Mouse (Mus musculus): ENCODE measurements around the gene Abl2. TPM values are rescaled to one million over a fixed set of nuclear protein-coding genes. Genes with fewer than 3 reads are reported as not detected.

The Abl2 gene
- polyA plus RNA-seq, 1 experiment: 8.7 TPM

DNA sequence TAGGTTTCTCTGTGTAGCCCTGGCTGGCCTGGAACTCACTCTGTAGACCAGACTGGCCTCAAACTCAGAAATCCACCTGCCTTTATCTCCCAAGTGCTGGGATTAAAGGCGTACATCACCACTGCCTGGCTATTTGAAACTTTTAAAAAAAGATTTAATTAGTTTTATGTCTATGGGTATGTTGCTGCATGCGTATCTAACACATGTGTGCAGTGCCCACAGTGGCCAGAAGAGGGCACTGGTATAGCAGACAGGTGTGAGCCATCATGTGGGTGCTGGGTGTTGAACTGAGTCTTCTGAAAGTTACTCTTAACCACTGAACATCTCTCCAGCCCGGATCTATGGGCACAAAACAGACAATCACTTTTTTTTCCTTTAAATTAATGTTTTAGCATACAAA is 7.5 kb downstream of the Abl2 start:
- Histone ChIP-seq H3K27ac (ENCODE audit: control insufficient read depth, insufficient read depth, low read depth, low read length, poor library complexity) (no peak overlapping the region), H3K4me1 (ENCODE audit: control insufficient read depth, insufficient read depth, low read length) (no peaks in the 10 kb centered on the region; the same call in none of the 2 replicates), H3K4me3 (replicated peaks; ENCODE audit: control insufficient read depth, low read depth, low read length) (no peak overlapping the region)
- TF ChIP-seq POLR2A (IDR thresholded peaks at IDR 0.05; ENCODE audit: borderline replicate concordance, control insufficient read depth, low read depth, low read length): no peak
- TF ChIP-seq CTCF (IDR thresholded peaks at IDR 0.05; ENCODE audit: control insufficient read depth, insufficient read depth, low read length): peak; percentile 56
- 82% methylated on average over 3 of the region's 3 CpGs for WGBS

DNA sequence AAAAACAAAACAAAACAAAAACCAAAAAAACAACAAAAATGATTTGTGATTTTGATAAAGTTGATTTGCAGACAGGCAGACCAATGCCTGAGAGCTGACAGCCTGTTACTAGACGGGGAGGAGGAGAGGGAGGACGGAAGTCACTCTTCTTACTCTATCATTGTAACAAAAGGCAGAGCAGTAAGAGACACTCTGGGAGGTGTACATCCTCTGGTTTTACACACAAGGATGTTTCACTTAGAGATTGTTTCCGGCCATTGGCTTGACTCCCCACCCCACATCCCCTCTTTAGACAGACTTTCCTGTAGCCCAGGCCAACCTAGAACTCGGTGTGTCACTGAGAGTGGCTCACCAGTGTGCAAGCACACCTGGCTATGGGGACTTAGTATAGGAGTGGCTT is 11.0 kb downstream of the Abl2 start:
- Histone ChIP-seq H3K4me3 (replicated peaks; ENCODE audit: control insufficient read depth, low read depth, low read length) (no peak overlapping the region), H3K27ac (ENCODE audit: control insufficient read depth, insufficient read depth, low read depth, low read length, poor library complexity) (no peak overlapping the region), H3K4me1 (ENCODE audit: control insufficient read depth, insufficient read depth, low read length) (no peaks in the 10 kb centered on the region; the same call in none of the 2 replicates)
- WGBS: 64% methylated on average over 4 of the region's 4 CpGs
- TF ChIP-seq POLR2A (IDR thresholded peaks at IDR 0.05; ENCODE audit: borderline replicate concordance, control insufficient read depth, low read depth, low read length) (no peak), CTCF (IDR thresholded peaks at IDR 0.05; ENCODE audit: control insufficient read depth, insufficient read depth, low read length) (no peak)

DNA sequence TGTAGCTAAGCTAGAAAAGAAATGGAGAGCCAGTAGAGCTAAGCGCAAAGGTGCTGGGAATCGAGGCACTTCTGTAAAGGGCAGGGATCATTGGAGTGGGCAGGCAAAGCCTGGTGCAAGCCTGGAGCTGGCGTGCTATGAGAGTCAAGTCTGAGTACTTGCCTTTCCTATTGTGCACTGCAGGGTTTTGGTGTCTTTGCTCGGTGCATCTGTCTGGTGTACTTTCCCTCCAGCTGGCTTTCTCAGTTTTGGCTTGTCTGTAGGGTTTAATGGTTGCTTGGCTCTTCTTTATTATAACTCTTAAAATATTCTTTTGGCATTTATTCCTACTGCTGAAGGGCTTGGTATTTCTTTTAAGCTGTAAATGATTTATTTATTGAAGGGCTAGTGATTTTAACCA is 14.4 kb downstream of the Abl2 start:
- no peak overlapping the region for H3K4me3 ChIP-seq (replicated peaks; ENCODE audit: control insufficient read depth, low read depth, low read length)
- WGBS: 85% methylated on average over 4 of the region's 4 CpGs
- no peaks in the 10 kb centered on the region; the same call in none of the 2 replicates for H3K4me1 ChIP-seq (ENCODE audit: control insufficient read depth, insufficient read depth, low read length)
- no peak overlapping the region for H3K27ac ChIP-seq (ENCODE audit: control insufficient read depth, insufficient read depth, low read depth, low read length, poor library complexity)
- TF ChIP-seq POLR2A (IDR thresholded peaks at IDR 0.05; ENCODE audit: borderline replicate concordance, control insufficient read depth, low read depth, low read length) (no peak), CTCF (IDR thresholded peaks at IDR 0.05; ENCODE audit: control insufficient read depth, insufficient read depth, low read length) (no peak)

DNA sequence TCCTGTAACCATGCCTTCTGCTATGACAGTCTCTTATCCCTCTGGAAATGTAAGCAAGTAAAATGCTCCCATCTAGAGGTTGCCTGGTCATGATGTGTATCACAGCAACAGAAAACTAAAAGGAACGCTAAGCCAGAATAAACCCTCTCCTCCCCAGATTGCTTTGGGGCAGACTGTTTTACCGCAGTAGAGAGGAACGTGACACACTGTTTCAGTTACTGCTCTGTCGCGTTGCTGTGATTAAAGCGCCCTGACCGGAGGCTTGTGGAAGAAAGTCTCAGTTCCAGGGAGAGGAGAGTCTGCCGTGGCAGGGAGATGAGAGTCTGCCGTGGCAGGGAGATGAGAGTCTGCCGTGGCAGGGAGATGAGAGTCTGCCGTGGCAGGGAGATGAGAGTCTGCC is 22.6 kb downstream of the Abl2 start:
- Histone ChIP-seq H3K4me1 (ENCODE audit: control insufficient read depth, insufficient read depth, low read length) (no peaks in the 10 kb centered on the region), H3K27ac (ENCODE audit: control insufficient read depth, insufficient read depth, low read depth, low read length, poor library complexity) (no peak overlapping the region), H3K4me3 (replicated peaks; ENCODE audit: control insufficient read depth, low read depth, low read length) (no peak overlapping the region)
- TF ChIP-seq CTCF (IDR thresholded peaks at IDR 0.05; ENCODE audit: control insufficient read depth, insufficient read depth, low read length) (no peak), POLR2A (IDR thresholded peaks at IDR 0.05; ENCODE audit: borderline replicate concordance, control insufficient read depth, low read depth, low read length) (no peak)
- 76% methylated on average over 11 of the region's 11 CpGs for WGBS

DNA sequence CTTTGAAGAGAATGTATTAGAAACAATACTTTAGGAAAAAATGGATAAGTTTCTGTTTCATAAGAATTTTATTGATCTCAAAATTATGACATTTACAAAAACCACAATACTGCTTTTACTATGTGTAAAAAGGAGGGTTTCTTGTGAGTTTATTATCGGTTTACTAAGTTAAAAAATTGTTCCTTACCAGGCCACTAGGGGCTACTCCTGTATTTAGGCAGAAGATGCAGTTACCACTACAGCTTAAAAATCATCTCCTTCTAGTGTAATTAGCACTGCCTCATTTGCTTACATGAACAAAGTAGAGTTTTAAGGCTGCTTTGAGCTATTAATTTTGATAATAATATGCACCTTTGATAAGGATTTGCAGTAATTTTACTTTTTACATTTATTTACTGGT is 25.6 kb downstream of the Abl2 start:
- WGBS: 33% methylated on average over 1 of the region's 1 CpGs
- Histone ChIP-seq H3K4me1 (ENCODE audit: control insufficient read depth, insufficient read depth, low read length) (no peaks in the 10 kb centered on the region), H3K27ac (ENCODE audit: control insufficient read depth, insufficient read depth, low read depth, low read length, poor library complexity) (no peak overlapping the region), H3K4me3 (replicated peaks; ENCODE audit: control insufficient read depth, low read depth, low read length) (no peak overlapping the region)
- TF ChIP-seq POLR2A (IDR thresholded peaks at IDR 0.05; ENCODE audit: borderline replicate concordance, control insufficient read depth, low read depth, low read length): no peak
- no peak for TF ChIP-seq CTCF (IDR thresholded peaks at IDR 0.05; ENCODE audit: control insufficient read depth, insufficient read depth, low read length)

GRCm38 (mm10) chr1:156585512-156585911 is 26.9 kb downstream of the Abl2 start:
- WGBS: 51% methylated on average over 3 of the region's 3 CpGs

GRCm38 (mm10) chr1:156589811-156590305 is 31.3 kb downstream of the Abl2 start:
- Histone ChIP-seq H3K4me1 (ENCODE audit: control insufficient read depth, insufficient read depth, low read length) (no peaks in the 10 kb centered on the region), H3K4me3 (replicated peaks; ENCODE audit: control insufficient read depth, low read depth, low read length) (no peak overlapping the region), H3K27ac (ENCODE audit: control insufficient read depth, insufficient read depth, low read depth, low read length, poor library complexity) (no peak overlapping the region)
- WGBS: 80% methylated on average over 3 of the region's 3 CpGs
- TF ChIP-seq CTCF (IDR thresholded peaks at IDR 0.05; ENCODE audit: control insufficient read depth, insufficient read depth, low read length) (no peak), POLR2A (IDR thresholded peaks at IDR 0.05; ENCODE audit: borderline replicate concordance, control insufficient read depth, low read depth, low read length) (no peak)

More at GRCm38 (mm10) chr1:156585512-156585911, 26.9 kb downstream of the Abl2 start:
- no peak for TF ChIP-seq CTCF (IDR thresholded peaks at IDR 0.05; ENCODE audit: control insufficient read depth, insufficient read depth, low read length)
- no peak for TF ChIP-seq POLR2A (IDR thresholded peaks at IDR 0.05; ENCODE audit: borderline replicate concordance, control insufficient read depth, low read depth, low read length)
- no peak overlapping the region for H3K4me3 ChIP-seq (replicated peaks; ENCODE audit: control insufficient read depth, low read depth, low read length)
- H3K27ac ChIP-seq (ENCODE audit: control insufficient read depth, insufficient read depth, low read depth, low read length, poor library complexity): no peak overlapping the region
- H3K4me1 ChIP-seq (ENCODE audit: control insufficient read depth, insufficient read depth, low read length): no peaks in the 10 kb centered on the region

GRCm38 (mm10) chr1:156590357-156590756 is 31.8 kb downstream of the Abl2 start:
- H3K27ac ChIP-seq (ENCODE audit: control insufficient read depth, insufficient read depth, low read depth, low read length, poor library complexity): no peak overlapping the region
- H3K4me3 ChIP-seq (replicated peaks; ENCODE audit: control insufficient read depth, low read depth, low read length): no peak overlapping the region
- WGBS: 52% methylated on average over 1 of the region's 1 CpGs
- no peak for TF ChIP-seq POLR2A (IDR thresholded peaks at IDR 0.05; ENCODE audit: borderline replicate concordance, control insufficient read depth, low read depth, low read length)
- no peak for TF ChIP-seq CTCF (IDR thresholded peaks at IDR 0.05; ENCODE audit: control insufficient read depth, insufficient read depth, low read length)
- no peaks in the 10 kb centered on the region for H3K4me1 ChIP-seq (ENCODE audit: control insufficient read depth, insufficient read depth, low read length)

GRCm38 (mm10) chr1:156593267-156593666 is 34.7 kb downstream of the Abl2 start:
- no peak overlapping the region for H3K27ac ChIP-seq (ENCODE audit: control insufficient read depth, insufficient read depth, low read depth, low read length, poor library complexity)
- 81% methylated on average over 5 of the region's 5 CpGs for WGBS
- no peak overlapping the region for H3K4me3 ChIP-seq (replicated peaks; ENCODE audit: control insufficient read depth, low read depth, low read length)
- peaks cover 2% of the 10 kb centered on the region for H3K4me1 ChIP-seq (ENCODE audit: control insufficient read depth, insufficient read depth, low read length)
- no peak for TF ChIP-seq CTCF (IDR thresholded peaks at IDR 0.05; ENCODE audit: control insufficient read depth, insufficient read depth, low read length)

Data from bone marrow, adult 2 months (tissue).